Mouse (Mus musculus): ENCODE measurements around the gene Cep55. TPM values are rescaled to one million over a fixed set of nuclear protein-coding genes. Genes with fewer than 3 reads are reported as not detected.
A peak's percentile ranks its signal among the peaks of the same experiment; 100 is the strongest.

Cep55 gene
- polyA plus RNA-seq (2014; fragmentation: Nextera tagmentation; extraction: Ambion mirVana): 28.5 and 33.3 TPM in 2 replicates

DNA sequence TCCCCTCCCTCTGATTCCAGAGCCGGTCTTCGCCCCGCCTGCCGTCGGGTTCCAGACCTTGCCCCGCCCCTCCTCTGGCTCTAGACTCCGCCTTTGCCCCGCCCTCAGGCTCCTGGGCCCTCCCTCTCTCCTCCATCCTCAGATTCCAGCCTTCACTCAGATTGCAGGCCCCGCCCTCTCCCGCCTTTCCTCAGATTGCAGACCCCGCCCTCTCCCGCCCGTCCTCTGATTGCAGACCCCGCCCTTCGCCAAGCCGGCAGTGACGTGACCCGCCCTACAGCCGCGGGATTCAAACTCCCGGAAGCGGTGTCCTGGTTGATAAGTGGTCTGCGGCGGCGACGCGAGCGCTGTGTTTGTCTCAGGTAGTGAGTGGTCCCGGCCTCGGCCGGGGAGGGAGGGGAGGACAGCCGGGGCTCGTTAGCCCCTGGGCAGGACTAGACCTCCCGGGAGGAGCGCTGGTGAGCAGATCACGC, at the start of gene Cep55:
TSS of gene Cep55 (plus strand) at position 292 of the 473 bp plus-strand sequence.
- peaks cover 7% of the 10 kb centered on the region; the same call in 1 of the 2 replicates for H3K4me1 ChIP-seq (ENCODE audit: control insufficient read depth, insufficient read depth, low read length)
- H3K4me3 ChIP-seq (ENCODE audit: low read depth, low read length): peak within 1 kb of the TSS; percentile 77
- H3K9me3 ChIP-seq (ENCODE audit: control insufficient read depth, low read depth, low read length): no peaks in the 10 kb centered on the region
- peak within 1 kb of the TSS; percentile 35; the same call in 1 of the 2 replicates for H3K27ac ChIP-seq (ENCODE audit: low read length)
- 1% methylated on average over 36 of the region's 36 CpGs for WGBS
- H3K36me3 ChIP-seq (ENCODE audit: control insufficient read depth, insufficient read depth, low read length): peaks cover 8% of the 10 kb centered on the region; the same call in 1 of the 2 replicates
- no peaks in the 10 kb centered on the region for H3K27me3 ChIP-seq (ENCODE audit: control insufficient read depth, insufficient read depth, low read length)
- ATAC-seq (ENCODE audit: insufficient number of reproducible peaks, insufficient read depth, low FRiP score, low read depth): peak; percentile 95
- H3K4me2 ChIP-seq (replicated peaks; ENCODE audit: low read depth, low read length): peak within 1 kb of the TSS; percentile 72
- H3K9ac ChIP-seq (replicated peaks; ENCODE audit: low read depth, low read length): peak within 1 kb of the TSS; percentile 73

DNA sequence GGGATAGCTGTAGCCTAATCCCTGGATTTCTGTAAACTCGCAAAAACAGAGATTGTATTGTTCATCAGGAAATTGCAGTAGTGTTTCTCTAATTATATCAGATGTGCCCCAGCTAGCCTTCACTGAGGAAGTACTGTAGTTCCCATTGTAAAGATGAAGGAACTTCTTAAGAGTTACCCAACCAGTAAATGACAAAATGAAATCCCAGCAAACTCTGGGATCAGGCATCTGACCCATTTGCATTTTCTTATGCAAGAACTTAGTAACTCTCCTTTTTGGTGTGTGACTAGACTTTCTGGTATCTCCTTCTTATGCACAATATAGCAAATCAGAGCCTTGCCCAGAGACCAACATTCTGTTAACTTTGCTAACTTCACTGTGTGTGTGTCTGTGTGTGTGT, 43.4 kb upstream of the Cep55 start:
- Histone ChIP-seq H3K27ac (ENCODE audit: low read length) (no peak overlapping the region), H3K4me3 (ENCODE audit: low read depth, low read length) (no peak overlapping the region), H3K9ac (replicated peaks; ENCODE audit: low read depth, low read length) (no peak overlapping the region), H3K9me3 (ENCODE audit: control insufficient read depth, low read depth, low read length) (no peaks in the 10 kb centered on the region), H3K27me3 (ENCODE audit: control insufficient read depth, insufficient read depth, low read length) (no peaks in the 10 kb centered on the region), H3K4me2 (replicated peaks; ENCODE audit: low read depth, low read length) (no peak overlapping the region), H3K4me1 (ENCODE audit: control insufficient read depth, insufficient read depth, low read length) (no peaks in the 10 kb centered on the region), H3K36me3 (ENCODE audit: control insufficient read depth, insufficient read depth, low read length) (no peaks in the 10 kb centered on the region)
- no peak for ATAC-seq (ENCODE audit: insufficient number of reproducible peaks, insufficient read depth, low FRiP score, low read depth)
- 63% methylated on average over 1 of the region's 1 CpGs for WGBS

DNA sequence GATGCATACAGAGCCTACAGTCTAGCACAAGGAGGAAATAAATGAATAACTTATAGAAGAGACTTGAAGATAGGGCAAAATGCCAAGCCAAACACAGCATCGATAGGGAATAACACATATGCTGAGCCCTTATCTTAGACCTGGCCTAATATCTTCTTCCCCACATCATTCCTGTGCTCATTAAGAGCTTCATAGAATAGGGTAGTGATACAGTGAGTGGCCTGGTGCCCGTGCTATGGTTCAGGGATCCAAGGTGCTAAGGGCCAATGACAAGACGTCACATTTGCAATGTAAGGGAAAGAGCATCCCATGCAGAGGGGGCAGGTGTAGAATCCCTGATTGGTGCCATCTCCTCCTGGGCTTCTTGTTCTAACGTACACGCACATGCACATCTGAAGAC, 40.4 kb upstream of the Cep55 start:
- Histone ChIP-seq H3K36me3 (ENCODE audit: control insufficient read depth, insufficient read depth, low read length) (no peaks in the 10 kb centered on the region), H3K4me1 (ENCODE audit: control insufficient read depth, insufficient read depth, low read length) (no peaks in the 10 kb centered on the region), H3K4me3 (ENCODE audit: low read depth, low read length) (no peak overlapping the region), H3K9me3 (ENCODE audit: control insufficient read depth, low read depth, low read length) (no peaks in the 10 kb centered on the region), H3K27ac (ENCODE audit: low read length) (peak overlapping the region; percentile 18; the same call in 1 of the 2 replicates), H3K9ac (replicated peaks; ENCODE audit: low read depth, low read length) (no peak overlapping the region), H3K4me2 (replicated peaks; ENCODE audit: low read depth, low read length) (no peak overlapping the region), H3K27me3 (ENCODE audit: control insufficient read depth, insufficient read depth, low read length) (no peaks in the 10 kb centered on the region)
- ATAC-seq (ENCODE audit: insufficient number of reproducible peaks, insufficient read depth, low FRiP score, low read depth): no peak
- WGBS: 89% methylated on average over 5 of the region's 5 CpGs

DNA sequence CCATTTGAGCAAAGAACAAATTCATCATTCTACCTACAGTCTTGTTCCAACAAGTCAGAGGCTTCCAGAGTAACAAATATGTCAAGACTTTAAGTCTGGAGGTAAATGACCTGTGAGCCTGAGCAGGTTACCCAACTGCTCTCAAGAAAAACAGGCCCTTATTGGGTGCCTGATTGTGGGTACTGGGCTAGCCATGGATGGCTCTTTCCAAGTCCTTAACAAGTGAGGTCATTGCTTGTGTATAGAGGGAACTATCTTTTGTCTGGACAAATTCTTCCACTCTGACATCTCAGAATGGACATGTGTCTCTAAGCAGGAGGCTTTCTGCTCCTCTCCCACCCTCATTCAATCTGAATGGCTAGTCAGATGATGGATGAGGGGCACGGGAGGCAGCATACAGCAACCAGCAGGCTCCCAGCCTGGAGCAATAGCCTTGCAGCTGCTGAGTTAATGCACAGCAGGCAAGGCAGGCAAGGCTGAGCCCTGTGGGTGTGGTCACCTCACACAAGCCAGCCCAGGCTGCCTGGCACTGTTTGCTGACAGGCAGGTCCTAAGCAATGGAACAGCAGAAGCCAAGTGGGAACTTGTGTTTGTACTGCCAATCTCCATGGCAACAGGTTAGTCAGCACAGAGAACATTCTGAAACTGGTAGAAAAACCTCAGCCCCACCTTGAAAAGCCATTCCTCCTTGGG, 39.5 kb upstream of the Cep55 start:
- H3K4me2 ChIP-seq (replicated peaks; ENCODE audit: low read depth, low read length): no peak overlapping the region
- H3K36me3 ChIP-seq (ENCODE audit: control insufficient read depth, insufficient read depth, low read length): no peaks in the 10 kb centered on the region
- peak overlapping the region; percentile 64; the same call in 1 of the 2 replicates for H3K27ac ChIP-seq (ENCODE audit: low read length)
- 4% methylated on average over 1 of the region's 1 CpGs for WGBS
- ATAC-seq (ENCODE audit: insufficient number of reproducible peaks, insufficient read depth, low FRiP score, low read depth): peak; percentile 98
- no peaks in the 10 kb centered on the region for H3K27me3 ChIP-seq (ENCODE audit: control insufficient read depth, insufficient read depth, low read length)
- H3K9ac ChIP-seq (replicated peaks; ENCODE audit: low read depth, low read length): no peak overlapping the region
- no peak overlapping the region for H3K4me3 ChIP-seq (ENCODE audit: low read depth, low read length)
- no peaks in the 10 kb centered on the region for H3K9me3 ChIP-seq (ENCODE audit: control insufficient read depth, low read depth, low read length)
- H3K4me1 ChIP-seq (ENCODE audit: control insufficient read depth, insufficient read depth, low read length): no peaks in the 10 kb centered on the region

DNA sequence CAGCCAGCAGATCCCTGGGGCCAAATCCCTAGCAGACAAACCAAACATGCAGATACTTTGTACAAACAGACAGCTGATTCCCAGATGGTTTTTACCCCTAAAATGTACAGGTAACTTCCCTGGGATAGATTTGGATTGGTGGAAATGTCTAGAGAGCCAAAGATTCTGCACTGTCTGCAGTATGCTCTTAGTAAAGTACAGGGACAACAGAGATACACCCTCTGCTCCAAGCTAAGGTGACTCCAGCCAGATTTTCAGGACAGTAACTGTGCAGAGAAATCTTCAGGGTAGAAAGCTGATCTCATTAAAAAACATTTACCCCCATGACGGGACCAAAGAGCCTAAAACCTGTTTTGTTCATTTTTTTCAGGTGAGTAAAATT, 38.9 kb upstream of the Cep55 start:
- Histone ChIP-seq H3K4me2 (replicated peaks; ENCODE audit: low read depth, low read length) (no peak overlapping the region), H3K9ac (replicated peaks; ENCODE audit: low read depth, low read length) (no peak overlapping the region), H3K9me3 (ENCODE audit: control insufficient read depth, low read depth, low read length) (no peaks in the 10 kb centered on the region), H3K4me3 (ENCODE audit: low read depth, low read length) (no peak overlapping the region), H3K4me1 (ENCODE audit: control insufficient read depth, insufficient read depth, low read length) (no peaks in the 10 kb centered on the region), H3K27ac (ENCODE audit: low read length) (peak overlapping the region; percentile 64; the same call in 1 of the 2 replicates), H3K36me3 (ENCODE audit: control insufficient read depth, insufficient read depth, low read length) (no peaks in the 10 kb centered on the region), H3K27me3 (ENCODE audit: control insufficient read depth, insufficient read depth, low read length) (no peaks in the 10 kb centered on the region)
- peak; percentile 56 for ATAC-seq (ENCODE audit: insufficient number of reproducible peaks, insufficient read depth, low FRiP score, low read depth)
- WGBS: 56% methylated on average over 1 of the region's 1 CpGs

DNA sequence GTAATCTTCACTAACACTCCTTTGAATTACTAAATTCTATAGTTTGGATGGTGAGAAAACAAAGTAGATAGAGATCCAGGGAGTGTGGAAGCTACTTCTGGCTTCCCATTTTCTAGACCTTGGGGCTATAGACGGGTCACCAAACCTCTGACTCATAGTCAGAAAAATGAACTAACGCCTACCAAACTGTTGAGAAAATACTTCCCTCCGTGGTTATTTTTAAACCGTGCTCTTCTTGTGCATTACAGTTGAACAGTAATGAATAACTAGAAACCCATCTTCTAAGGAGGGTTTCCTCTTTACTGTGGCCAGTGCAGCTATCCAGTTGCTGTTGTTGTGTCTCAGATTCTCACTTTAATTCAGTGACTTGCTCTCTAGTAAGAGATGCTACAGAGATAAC, 32.1 kb upstream of the Cep55 start:
- Histone ChIP-seq H3K4me1 (ENCODE audit: control insufficient read depth, insufficient read depth, low read length) (peaks cover 27% of the 10 kb centered on the region), H3K9ac (replicated peaks; ENCODE audit: low read depth, low read length) (no peak overlapping the region), H3K4me2 (replicated peaks; ENCODE audit: low read depth, low read length) (no peak overlapping the region), H3K4me3 (ENCODE audit: low read depth, low read length) (no peak overlapping the region), H3K9me3 (ENCODE audit: control insufficient read depth, low read depth, low read length) (no peaks in the 10 kb centered on the region), H3K36me3 (ENCODE audit: control insufficient read depth, insufficient read depth, low read length) (no peaks in the 10 kb centered on the region), H3K27me3 (ENCODE audit: control insufficient read depth, insufficient read depth, low read length) (no peaks in the 10 kb centered on the region), H3K27ac (ENCODE audit: low read length) (no peak overlapping the region)
- 61% methylated on average over 4 of the region's 4 CpGs for WGBS
- ATAC-seq (ENCODE audit: insufficient number of reproducible peaks, insufficient read depth, low FRiP score, low read depth): no peak

DNA sequence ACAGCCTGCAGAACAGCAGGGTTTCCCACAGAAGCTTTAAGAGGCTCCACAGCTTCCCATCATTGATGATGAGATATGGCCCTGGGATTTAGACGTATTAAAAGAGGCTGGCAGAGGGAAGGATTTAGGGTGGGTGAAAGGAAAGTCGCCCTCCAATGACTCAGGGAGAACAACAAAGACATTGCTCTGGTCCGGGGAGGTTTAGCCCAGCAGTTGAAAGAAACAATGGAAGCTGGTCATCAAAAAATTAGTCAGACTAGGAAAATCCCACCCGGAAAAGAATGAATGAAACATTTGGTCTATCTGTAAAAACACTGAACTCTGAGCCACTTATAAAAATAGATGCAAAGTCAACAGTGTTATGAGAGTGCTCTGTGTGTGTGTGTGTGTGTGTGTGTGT, 31.2 kb upstream of the Cep55 start:
- Histone ChIP-seq H3K4me2 (replicated peaks; ENCODE audit: low read depth, low read length) (no peak overlapping the region), H3K27ac (ENCODE audit: low read length) (no peak overlapping the region), H3K36me3 (ENCODE audit: control insufficient read depth, insufficient read depth, low read length) (no peaks in the 10 kb centered on the region), H3K9me3 (ENCODE audit: control insufficient read depth, low read depth, low read length) (no peaks in the 10 kb centered on the region), H3K9ac (replicated peaks; ENCODE audit: low read depth, low read length) (no peak overlapping the region), H3K4me3 (ENCODE audit: low read depth, low read length) (no peak overlapping the region), H3K27me3 (ENCODE audit: control insufficient read depth, insufficient read depth, low read length) (no peaks in the 10 kb centered on the region), H3K4me1 (ENCODE audit: control insufficient read depth, insufficient read depth, low read length) (peaks cover 33% of the 10 kb centered on the region)
- WGBS: 67% methylated on average over 4 of the region's 4 CpGs
- no peak for ATAC-seq (ENCODE audit: insufficient number of reproducible peaks, insufficient read depth, low FRiP score, low read depth)

DNA sequence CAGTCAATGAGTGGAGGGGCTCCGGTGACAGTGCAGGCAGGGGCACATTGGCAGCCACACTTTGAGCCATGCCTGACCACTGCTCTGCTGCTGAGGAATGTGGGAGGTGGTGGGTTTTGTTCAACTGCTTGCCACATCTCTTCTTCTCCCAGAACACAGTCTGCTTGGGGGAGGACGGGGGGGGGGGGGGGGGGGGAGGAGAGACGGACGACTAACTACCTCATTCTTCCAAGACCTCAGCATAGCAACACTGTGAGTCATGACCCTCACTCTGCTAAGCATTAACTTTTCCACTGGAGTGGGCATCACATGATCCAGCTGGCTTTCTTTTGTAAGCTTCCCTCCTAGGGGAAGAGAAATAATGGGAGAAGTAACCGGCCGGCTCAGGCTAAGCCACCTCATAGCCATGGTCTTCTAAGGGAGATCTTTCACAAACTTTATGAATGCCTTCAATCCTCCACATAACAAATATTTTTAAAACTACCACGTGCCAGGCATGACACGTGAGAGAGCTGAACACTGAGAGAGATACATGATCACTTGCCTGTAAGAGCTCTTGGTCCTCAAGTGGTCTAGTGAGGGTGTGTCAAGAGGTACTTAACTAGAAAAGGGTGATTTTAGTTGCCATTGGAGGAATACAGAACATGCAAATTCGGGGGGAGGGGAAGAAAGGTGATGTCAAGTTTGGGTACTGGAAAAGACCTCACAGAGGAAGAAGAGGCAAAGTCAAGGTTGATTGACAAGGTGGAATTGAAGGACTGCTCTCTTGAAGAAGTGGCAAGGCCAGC, 29.4 kb upstream of the Cep55 start:
- Histone ChIP-seq H3K4me1 (ENCODE audit: control insufficient read depth, insufficient read depth, low read length) (peaks cover 46% of the 10 kb centered on the region), H3K27ac (ENCODE audit: low read length) (peak overlapping the region; percentile 73), H3K9me3 (ENCODE audit: control insufficient read depth, low read depth, low read length) (no peaks in the 10 kb centered on the region), H3K36me3 (ENCODE audit: control insufficient read depth, insufficient read depth, low read length) (no peaks in the 10 kb centered on the region), H3K4me2 (replicated peaks; ENCODE audit: low read depth, low read length) (no peak overlapping the region), H3K4me3 (ENCODE audit: low read depth, low read length) (no peak overlapping the region), H3K9ac (replicated peaks; ENCODE audit: low read depth, low read length) (no peak overlapping the region), H3K27me3 (ENCODE audit: control insufficient read depth, insufficient read depth, low read length) (no peaks in the 10 kb centered on the region)
- peak; percentile 62; the same call in 1 of the 2 replicates for ATAC-seq (ENCODE audit: insufficient number of reproducible peaks, insufficient read depth, low FRiP score, low read depth)
- WGBS: 22% methylated on average over 9 of the region's 9 CpGs

Measured in stomach, embryonic 14.5 days (tissue).